Mouse (Mus musculus): ENCODE measurements around the gene Gnl2. TPM values are rescaled to one million over a fixed set of nuclear protein-coding genes. Genes with fewer than 3 reads are reported as not detected.

The Gnl2 gene
- total and polyA plus RNA-seq, 3 experiments, result 83.9 to 226 (median 110) TPM

GRCm38 (mm10) chr4:125066490-125067370, 50.3 kb downstream of the Gnl2 start, which contains the start of gene Snip1 (continued):
- TF ChIP-seq SIN3A (IDR thresholded peaks at IDR 0.05; ENCODE audit: low read length) (peak; percentile 95), POLR2A (IDR thresholded peaks at IDR 0.05; ENCODE audit: control insufficient read depth in 1 of 2, insufficient read depth in 1 of 2, low read depth in 1 of 2, low read length in 2 of 2, poor library complexity in 1 of 2) (peak; percentile 97 to 98), MYC (IDR thresholded peaks at IDR 0.05; ENCODE audit: low read depth, low read length) (peak; percentile 37; the same call in 1 of the 2 replicates), TBP (IDR thresholded peaks at IDR 0.05; ENCODE audit: low read depth, low read length) (peak; percentile 68), TAL1 (IDR thresholded peaks at IDR 0.05; ENCODE audit: low read length) (no peak), HCFC1 (IDR thresholded peaks at IDR 0.05; ENCODE audit: low read depth, low read length) (peak; percentile 96)

DNA sequence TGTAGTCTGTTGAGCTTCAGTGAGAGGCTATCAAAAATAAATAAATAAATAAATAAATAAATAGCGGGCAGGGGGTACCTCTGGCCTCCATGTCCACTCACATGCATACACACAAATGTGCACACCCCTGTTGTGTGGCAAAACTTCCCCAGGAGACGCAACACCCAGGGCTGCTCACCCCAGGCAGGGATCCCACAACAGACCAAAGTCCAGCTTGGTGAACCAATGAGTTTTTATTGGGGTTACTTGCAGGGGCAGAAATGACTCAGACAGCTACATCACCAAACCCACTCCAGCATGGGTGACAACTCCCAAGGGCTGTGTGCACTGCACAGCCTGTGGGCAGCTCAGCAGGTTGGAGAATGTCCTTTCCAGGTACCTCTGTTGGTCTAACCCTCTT, 61.3 kb downstream of the Gnl2 start:
- Histone ChIP-seq H3K4me1 (ENCODE audit: control insufficient read depth in 1 of 2, insufficient read depth in 2 of 2, low read length in 2 of 2) (no peaks in the 10 kb centered on the region), H3K27me3 (ENCODE audit: control insufficient read depth in 1 of 2, insufficient read depth in 2 of 2, low read length in 2 of 2) (no peaks in the 10 kb centered on the region), H3K79me2 (ENCODE audit: control insufficient read depth, insufficient read depth, low read length, poor library complexity) (no peaks in the 10 kb centered on the region), H3K9ac (ENCODE audit: control insufficient read depth, low read depth, low read length, poor library complexity, severe bottlenecking) (no peak overlapping the region), H3K9me3 (replicated peaks; ENCODE audit: insufficient read depth, low read length) (no peaks in the 10 kb centered on the region), H3K27ac (ENCODE audit: control insufficient read depth, low read depth, low read length) (no peak overlapping the region), H3K36me3 (ENCODE audit: control insufficient read depth in 1 of 2, insufficient read depth in 2 of 2, low read length in 2 of 2) (peaks cover 0 to 16% of the 10 kb centered on the region in 2 experiments; a peak in 2 of 4 replicates), H3K4me3 (ENCODE audit: control insufficient read depth in 1 of 2, insufficient read depth in 1 of 2, low read depth in 2 of 2, low read length in 2 of 2) (no peak overlapping the region)
- no peak for DNase-seq (ENCODE audit: low read depth, low spot score)
- TF ChIP-seq E2F4 (IDR thresholded peaks at IDR 0.05; ENCODE audit: borderline replicate concordance, low read depth, low read length) (no peak), UBTF (IDR thresholded peaks at IDR 0.05; ENCODE audit: borderline replicate concordance, insufficient read depth, low read depth, low read length) (no peak), MYC (IDR thresholded peaks at IDR 0.05; ENCODE audit: low read depth, low read length) (no peak), ZC3H11A (IDR thresholded peaks at IDR 0.05; ENCODE audit: low read depth, low read length) (no peak), POLR2AphosphoS5 (IDR thresholded peaks at IDR 0.05; ENCODE audit: borderline replicate concordance, low read depth, low read length) (no peak), BHLHE40 (IDR thresholded peaks at IDR 0.05; ENCODE audit: borderline replicate concordance, low read depth, low read length) (no peak), MYB (IDR thresholded peaks at IDR 0.05; ENCODE audit: low read depth, low read length) (no peak), SIN3A (IDR thresholded peaks at IDR 0.05; ENCODE audit: low read length) (no peak), NELFE (IDR thresholded peaks at IDR 0.05; ENCODE audit: low read depth, low read length) (no peak), ZKSCAN1 (IDR thresholded peaks at IDR 0.05; ENCODE audit: low read depth, low read length) (no peak), ELF1 (IDR thresholded peaks at IDR 0.05; ENCODE audit: low read depth, low read length) (no peak), USF2 (IDR thresholded peaks at IDR 0.05; ENCODE audit: borderline replicate concordance in 1 of 2, insufficient read depth in 1 of 2, low read depth in 1 of 2, low read length in 2 of 2) (no peak), ETS1 (IDR thresholded peaks at IDR 0.05; ENCODE audit: low read depth, low read length) (no peak)
